Mouse (Mus musculus) small intestine, adult 2 months (tissue): ENCODE data around the gene Dcdc2b. TPM values are rescaled to one million over a fixed set of nuclear protein-coding genes. Genes with fewer than 3 reads are reported as not detected.

Source experiments
- H3K27ac ChIP-seq: fragments of 200-500 bp; 2 replicates; pipeline ENCODE4 v1.5.1; 2012; ENCODE audit warnings: low read depth, low read length, control low read depth, inconsistent platforms; ENCODE audit not compliant: insufficient read depth
- H3K27me3 ChIP-seq: fragments of 200-500 bp; 2 replicates; pipeline ENCODE4 v1.6.1; 2012; ENCODE audit warnings: mild to moderate bottlenecking, moderate library complexity, low read length, inconsistent platforms; ENCODE audit not compliant: control insufficient read depth, insufficient read depth
- H3K36me3 ChIP-seq: fragments of 200-500 bp; 2 replicates; pipeline ENCODE4 v1.6.1; 2012; ENCODE audit warnings: mild to moderate bottlenecking, low read length, control low read depth, inconsistent platforms; ENCODE audit not compliant: control insufficient read depth, insufficient read depth
- H3K4me1 ChIP-seq: fragments of 200-500 bp; 2 replicates; pipeline ENCODE4 v1.6.1; 2012; ENCODE audit warnings: low read length, inconsistent platforms, mixed read lengths; ENCODE audit not compliant: control insufficient read depth, insufficient read depth, insufficient read length
- H3K4me3 ChIP-seq: fragments of 200-500 bp; 2 replicates; pipeline ENCODE4 v1.5.1; 2012; ENCODE audit warnings: low read depth, mild to moderate bottlenecking, control low read depth, inconsistent platforms, low read length, moderate library complexity
- CTCF ChIP-seq: fragments of 200-500 bp; IDR thresholded peaks from 2 replicates; pipeline ENCODE4 v1.5.1; 2012; ENCODE audit warnings: low read depth, mild to moderate bottlenecking, control low read depth, inconsistent platforms, low read length, moderate library complexity, mixed read lengths; ENCODE audit not compliant: insufficient replicate concordance, insufficient read length; ENCODE audit errors: extremely low read depth
- POLR2A ChIP-seq: fragments of 200-500 bp; IDR thresholded peaks from 2 replicates; pipeline ENCODE4 v1.6.1; 2012; ENCODE audit warnings: low read depth, mild to moderate bottlenecking, control low read depth, inconsistent platforms, low read length, moderate library complexity
- WGBS: fragments of 180-500 bp; shearing (Covaris S2); methylation state at CpG from one replicate; pipeline ENCODE4 v1.1.7; 2018; 5-methylcytosine and 5-hydroxymethylcytosine counted together
- polyA plus RNA-seq: library from polyadenylated mRNA; depleted of rRNA; stranded (reverse); fragments of >200 nt; gene quantifications from 2 replicates; pipeline ENCODE4 v1.2.3, GENCODE M21; 2012

Dcdc2b gene
- polyA plus RNA-seq, 1 experiment = 1.6 TPM

- no peak for TF ChIP-seq CTCF
- TF ChIP-seq POLR2A = no peak
- Histone ChIP-seq H3K4me1 (no peaks in the 10 kb centered on the region; the same call in none of the 2 replicates), H3K4me3 (no peak overlapping the region), H3K27me3 (no peaks in the 10 kb centered on the region), H3K36me3 (peaks cover 30% of the 10 kb centered on the region), H3K27ac (no peak overlapping the region)
- 73% methylated on average over 4 of the region's 4 CpGs for WGBS
These were observed 25.2 kb downstream of the Dcdc2b start for GRCm38 (mm10) chr4:129588865-129589264.

- H3K27ac ChIP-seq = no peak overlapping the region
- H3K27me3 ChIP-seq = no peaks in the 10 kb centered on the region
- no peak for TF ChIP-seq CTCF
- TF ChIP-seq POLR2A = no peak
- WGBS = 49% methylated on average over 1 of the region's 1 CpGs
- no peak overlapping the region for H3K4me3 ChIP-seq
- H3K4me1 ChIP-seq = no peaks in the 10 kb centered on the region; the same call in none of the 2 replicates
- peaks cover 13% of the 10 kb centered on the region for H3K36me3 ChIP-seq
These were observed 27.1 kb downstream of the Dcdc2b start for GRCm38 (mm10) chr4:129586943-129587342.

DNA sequence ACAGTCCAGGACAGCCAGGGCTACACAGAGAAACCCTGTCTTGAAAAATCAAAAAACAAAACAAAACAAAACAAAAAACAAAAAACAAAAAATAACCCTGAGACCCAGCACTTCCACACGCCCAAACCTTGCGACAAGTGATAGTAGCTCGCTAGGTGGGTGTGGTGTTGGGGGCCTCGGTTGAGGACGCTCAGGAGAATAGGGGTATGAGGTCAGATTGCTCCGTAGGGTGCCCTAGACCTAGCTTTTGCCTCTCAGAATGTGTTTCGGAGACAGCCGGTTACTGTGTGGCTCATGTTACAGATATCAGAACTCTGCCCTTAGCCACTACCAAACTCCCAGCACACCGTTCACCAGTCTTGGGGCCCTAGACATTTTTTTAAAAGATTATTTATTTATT is 28.3 kb downstream of the Dcdc2b start:
- Histone ChIP-seq H3K4me1 (no peaks in the 10 kb centered on the region; the same call in none of the 2 replicates), H3K4me3 (no peak overlapping the region), H3K27me3 (no peaks in the 10 kb centered on the region), H3K36me3 (0 out of 2 replicates have a peak, but pooled peaks cover 1% of the 10 kb centered on the region), H3K27ac (no peak overlapping the region)
- TF ChIP-seq CTCF = no peak
- no peak for TF ChIP-seq POLR2A
- 87% methylated on average over 9 of the region's 9 CpGs for WGBS

DNA sequence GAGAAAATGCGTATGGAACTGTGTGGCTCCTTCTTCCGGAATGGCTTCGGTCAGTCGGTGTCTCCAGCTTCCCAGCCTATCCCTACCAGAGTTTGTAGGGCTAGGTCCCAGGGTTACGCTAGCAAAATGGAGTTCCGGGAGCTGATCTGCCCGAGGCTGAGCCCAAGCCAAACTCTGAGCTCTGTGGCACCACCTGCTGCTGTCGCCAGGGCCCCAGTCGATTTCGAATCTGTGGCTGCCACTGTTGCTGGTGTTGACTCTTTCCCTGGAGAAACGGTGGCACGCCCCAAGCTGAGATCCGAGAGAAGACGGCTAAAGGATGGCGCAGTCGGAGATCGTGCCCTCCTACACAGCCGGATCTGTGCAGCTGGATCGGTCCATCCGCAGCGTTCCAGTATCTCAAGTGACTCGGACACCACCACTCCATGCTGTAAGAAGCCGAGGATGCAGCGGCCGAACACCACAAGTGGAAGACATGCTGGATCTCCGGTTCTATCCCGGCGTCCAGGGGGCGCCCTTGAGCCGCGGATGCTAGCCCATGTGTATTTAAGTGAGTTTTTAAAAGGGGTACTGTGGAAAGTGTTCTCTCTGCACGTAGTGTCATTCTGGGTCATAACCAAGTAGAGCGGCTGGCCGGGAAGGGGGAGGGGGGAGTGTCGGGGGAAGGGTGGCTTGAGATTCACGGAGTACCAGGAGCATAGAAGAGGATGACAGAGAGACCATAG is 29.0 kb downstream of the Dcdc2b start:
- no peaks in the 10 kb centered on the region for H3K36me3 ChIP-seq
- TF ChIP-seq POLR2A = no peak
- peak; percentile 94 for TF ChIP-seq CTCF
- no peaks in the 10 kb centered on the region for H3K27me3 ChIP-seq
- WGBS = under 1% methylated on average over 36 of the region's 36 CpGs
- peak overlapping the region; percentile 68 for H3K27ac ChIP-seq
- peak overlapping the region; percentile 78 for H3K4me3 ChIP-seq
- no peaks in the 10 kb centered on the region; the same call in none of the 2 replicates for H3K4me1 ChIP-seq

DNA sequence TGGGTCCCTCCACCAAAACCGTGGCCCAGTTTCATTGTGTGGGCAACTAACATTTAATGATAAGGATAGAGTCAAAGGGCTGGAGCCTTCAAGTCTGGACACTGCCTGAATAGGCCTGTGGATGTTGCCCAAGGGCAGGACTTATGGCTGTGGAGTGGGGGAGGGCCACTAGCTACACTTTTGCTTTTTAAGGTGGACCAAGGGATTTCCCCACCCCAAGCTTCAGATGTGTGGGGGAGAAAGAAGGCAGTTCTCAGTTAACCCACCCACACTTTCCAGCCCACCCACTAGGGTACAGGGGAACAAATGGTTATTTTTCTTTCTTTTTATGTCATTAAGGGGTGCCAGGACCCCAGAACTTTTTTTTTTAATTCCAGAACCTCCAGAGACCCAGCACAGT is 29.7 kb downstream of the Dcdc2b start:
- Histone ChIP-seq H3K27me3 (no peaks in the 10 kb centered on the region), H3K36me3 (no peaks in the 10 kb centered on the region), H3K4me3 (no peak overlapping the region), H3K4me1 (no peaks in the 10 kb centered on the region; the same call in none of the 2 replicates), H3K27ac (no peak overlapping the region)
- TF ChIP-seq CTCF (no peak), POLR2A (no peak)
- WGBS = 74% methylated on average over 1 of the region's 1 CpGs

DNA sequence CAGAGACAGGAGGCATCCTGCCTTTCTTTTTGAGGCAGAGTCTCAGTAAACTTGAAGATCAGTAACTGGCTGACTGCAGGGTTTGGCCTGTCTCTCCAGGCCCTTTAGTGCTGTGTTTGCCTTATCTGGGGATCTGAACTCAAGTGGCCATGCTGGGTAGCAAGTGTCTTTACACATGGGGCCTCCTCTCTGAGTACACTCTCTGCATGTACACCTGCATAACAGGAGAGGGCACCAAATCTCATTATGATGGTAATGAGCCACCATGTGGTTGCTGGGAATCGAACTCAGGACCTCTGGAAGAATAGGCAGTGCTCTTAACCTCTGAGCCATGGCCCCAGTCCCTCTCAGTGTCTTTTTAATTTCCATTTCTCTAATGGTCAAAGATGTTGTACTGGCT is 31.8 kb downstream of the Dcdc2b start:
- Histone ChIP-seq H3K4me3 (no peak overlapping the region), H3K4me1 (no peaks in the 10 kb centered on the region; the same call in none of the 2 replicates), H3K27me3 (no peaks in the 10 kb centered on the region), H3K36me3 (no peaks in the 10 kb centered on the region), H3K27ac (no peak overlapping the region)
- no peak for TF ChIP-seq CTCF
- no peak for TF ChIP-seq POLR2A
- 89% methylated on average over 1 of the region's 1 CpGs for WGBS

- H3K4me3 ChIP-seq = no peak overlapping the region
- no peaks in the 10 kb centered on the region for H3K27me3 ChIP-seq
- TF ChIP-seq POLR2A (no peak), CTCF (no peak)
- no peaks in the 10 kb centered on the region for H3K36me3 ChIP-seq
- 60% methylated on average over 7 of the region's 7 CpGs for WGBS
- no peaks in the 10 kb centered on the region; the same call in 1 of the 2 replicates for H3K4me1 ChIP-seq
- no peak overlapping the region for H3K27ac ChIP-seq
These were observed 33.7 kb downstream of the Dcdc2b start for GRCm38 (mm10) chr4:129580347-129580746.
